Mouse (Mus musculus) forelimb bud, embryonic 11.5 days (tissue): ENCODE data around the gene E030018B13Rik.

Experiments used
- DNase-seq: peaks from one replicate; pipeline ENCODE4 v3.0.0-alpha.2; 2012; ENCODE audit warnings: low read depth, low spot score

The E030018B13Rik gene

DNA sequence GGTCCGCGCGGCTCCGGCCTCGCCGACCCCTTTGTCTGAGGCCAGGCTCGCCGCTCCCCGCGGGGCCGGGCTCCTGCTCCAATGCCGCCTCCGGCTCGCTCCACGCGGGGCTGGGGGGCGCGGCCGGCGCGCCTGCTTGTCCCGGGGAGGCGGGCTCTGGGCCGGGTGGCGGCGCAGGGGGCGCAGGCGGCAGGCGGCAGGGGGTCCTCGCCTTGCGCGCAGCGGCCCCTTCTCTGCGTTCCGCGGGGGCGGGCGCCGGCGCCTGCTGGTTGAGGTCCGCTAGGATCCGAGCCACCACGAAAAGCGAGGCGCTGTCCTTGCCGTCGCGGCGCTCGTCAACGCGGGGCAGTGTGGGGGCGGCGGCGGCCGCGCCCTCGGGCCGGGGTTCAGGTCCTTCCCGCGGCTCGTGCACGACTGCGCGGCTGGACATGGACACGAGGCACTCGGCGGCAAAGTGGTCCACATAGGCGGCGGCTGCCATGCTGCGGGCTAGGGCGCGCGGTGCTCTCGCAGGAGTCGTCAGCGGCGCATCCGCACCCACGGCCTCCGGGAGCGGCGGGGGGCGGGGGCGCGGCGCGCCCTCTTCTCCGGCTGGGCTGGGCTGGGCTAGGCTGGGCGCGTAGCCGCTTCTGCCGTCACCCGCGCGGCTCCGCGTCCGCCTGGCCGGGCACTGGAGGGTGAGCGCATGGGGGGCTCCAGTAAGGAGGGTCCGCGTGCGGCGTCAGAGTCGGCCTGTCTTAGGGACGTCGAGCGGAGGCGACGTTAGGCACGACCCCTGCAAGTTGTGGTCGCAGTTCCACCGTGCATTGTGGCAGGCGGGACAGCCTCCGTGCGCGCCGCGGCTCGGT, 21.6 kb downstream of the E030018B13Rik start:
- peak; percentile 20 for DNase-seq

DNA sequence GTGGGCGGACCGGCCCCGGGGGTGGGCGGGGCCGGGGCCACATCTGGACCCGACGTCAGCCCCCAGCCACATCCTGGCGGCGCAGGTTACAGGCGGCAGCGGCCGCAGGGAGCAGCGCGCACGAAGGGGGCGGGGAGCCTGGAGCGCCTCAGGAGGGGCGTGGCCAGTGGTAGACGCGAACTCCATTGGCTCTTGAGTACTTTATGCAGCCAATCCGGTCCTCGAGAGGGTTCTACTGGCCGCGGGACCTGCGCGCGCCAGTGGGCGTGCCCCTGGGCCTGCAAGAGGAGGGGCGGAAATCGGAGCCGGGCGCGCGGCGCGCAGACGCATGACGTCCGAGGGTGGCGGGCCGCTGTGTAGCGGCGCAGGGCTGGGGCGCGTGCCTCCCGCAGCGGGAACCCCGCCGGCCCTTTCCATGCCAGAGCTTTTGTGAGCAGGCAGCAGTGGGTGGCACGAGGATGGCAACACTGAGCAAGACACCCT, 22.3 kb downstream of the E030018B13Rik start, which contains the start of gene Klf13:
TSS of gene Klf13 (minus strand) at position 2 of the 483 bp plus-strand sequence.
- peak; percentile 99 for DNase-seq

DNA sequence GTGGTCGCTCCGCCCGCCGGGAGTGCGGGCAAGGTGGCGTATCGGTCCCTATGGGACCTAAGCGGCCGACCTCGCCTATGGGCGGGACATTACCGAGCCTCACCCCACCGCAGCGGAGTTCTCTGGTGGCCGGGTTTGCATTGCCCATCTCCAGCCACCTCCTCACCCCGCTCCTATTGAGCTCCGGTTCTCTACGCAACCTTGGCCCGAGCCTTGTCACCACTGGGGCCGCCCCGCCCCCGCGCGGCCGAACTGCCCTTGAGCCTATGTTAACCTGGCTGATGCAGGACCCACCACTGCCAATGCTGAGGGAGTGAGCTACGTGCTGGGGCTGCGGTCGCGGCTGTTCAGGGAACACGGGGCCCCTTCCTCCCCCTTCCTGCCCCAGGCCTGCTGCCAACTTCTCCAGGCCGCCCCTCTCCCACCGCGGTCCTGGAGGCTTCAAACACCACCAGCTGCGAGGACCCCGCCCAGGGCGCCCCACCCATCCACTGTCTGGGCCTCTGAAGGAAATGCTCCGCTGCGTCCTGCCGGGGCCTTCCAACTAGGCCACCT, 22.8 kb downstream of the E030018B13Rik start:
- DNase-seq = peak; percentile 57

DNA sequence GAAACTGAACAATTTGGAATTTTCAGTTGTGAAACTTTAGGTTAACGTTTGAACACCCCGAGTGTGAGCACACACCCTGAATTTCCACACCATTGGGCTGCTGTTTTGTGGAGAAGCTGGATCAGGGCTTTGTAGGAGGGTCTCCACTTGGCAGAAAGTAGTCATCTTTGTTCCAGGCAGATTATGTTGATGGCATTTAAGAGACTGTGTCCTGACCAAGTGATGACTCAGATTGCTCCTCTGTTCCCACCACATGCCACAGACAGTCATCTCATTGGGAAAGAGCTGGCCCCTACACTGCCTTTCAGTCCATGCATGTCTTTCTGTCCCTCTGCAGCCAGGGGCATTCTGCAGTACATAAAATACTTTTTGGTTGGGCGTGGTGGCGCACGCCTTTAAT, 23.7 kb downstream of the E030018B13Rik start:
- DNase-seq = no peak

DNA sequence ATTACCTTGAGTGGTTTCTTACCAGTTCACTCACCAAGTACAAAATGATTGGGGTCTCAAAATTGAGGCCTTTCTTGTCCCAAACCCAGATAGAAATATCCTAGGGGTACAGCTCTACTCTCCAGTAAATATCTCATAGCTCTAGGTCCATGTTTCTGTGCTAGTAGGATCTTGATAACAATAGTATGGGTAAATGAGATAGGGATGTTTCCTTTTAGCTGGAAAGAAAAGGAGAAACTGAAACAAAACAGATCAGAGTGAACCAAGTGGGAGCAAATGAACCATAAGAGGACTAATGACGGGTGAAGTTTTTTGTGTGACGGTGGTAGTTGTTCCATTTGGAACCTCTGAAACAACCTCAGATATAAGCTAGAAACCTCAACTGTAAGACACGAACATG, 24.4 kb downstream of the E030018B13Rik start:
- DNase-seq = no peak

DNA sequence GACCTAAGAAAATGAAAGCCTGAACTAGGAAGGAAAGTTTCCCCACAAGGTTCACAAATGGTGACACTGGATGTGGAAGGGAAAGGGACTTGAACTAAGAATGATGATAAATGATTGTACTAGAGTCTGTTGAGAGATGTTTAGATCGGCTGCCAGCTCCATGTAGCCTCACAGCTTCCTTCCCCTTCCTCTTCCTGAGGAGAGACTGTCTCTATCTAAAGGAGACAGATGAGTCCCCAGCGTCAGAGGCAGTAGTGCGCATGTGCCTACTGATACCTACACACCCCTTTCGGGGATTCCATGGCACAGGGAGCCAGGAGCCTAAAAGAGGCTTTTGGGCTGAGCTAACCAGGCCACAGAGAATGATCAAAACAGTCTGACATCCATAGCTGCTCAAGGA, 24.8 kb downstream of the E030018B13Rik start:
- no peak for DNase-seq

DNA sequence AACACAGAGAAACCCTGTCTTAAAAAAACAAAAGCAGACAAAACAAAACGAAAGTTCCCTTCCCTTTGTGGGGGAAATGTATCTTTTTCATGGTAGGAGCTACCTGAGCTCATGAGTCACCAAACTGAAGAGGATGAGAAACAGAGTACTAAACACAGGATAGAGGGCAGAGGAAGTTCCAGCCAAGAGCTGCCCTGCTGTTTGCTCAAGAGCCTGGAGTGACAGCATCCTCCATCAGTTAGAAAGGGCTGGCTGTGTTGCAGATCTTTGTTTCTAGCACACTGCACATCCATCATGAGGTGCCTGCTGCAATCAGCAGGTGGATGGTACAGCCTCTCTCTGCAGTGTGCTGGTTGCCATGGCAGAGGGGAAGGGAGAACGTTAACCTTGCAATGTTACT, 27.3 kb downstream of the E030018B13Rik start:
- DNase-seq = no peak

DNA sequence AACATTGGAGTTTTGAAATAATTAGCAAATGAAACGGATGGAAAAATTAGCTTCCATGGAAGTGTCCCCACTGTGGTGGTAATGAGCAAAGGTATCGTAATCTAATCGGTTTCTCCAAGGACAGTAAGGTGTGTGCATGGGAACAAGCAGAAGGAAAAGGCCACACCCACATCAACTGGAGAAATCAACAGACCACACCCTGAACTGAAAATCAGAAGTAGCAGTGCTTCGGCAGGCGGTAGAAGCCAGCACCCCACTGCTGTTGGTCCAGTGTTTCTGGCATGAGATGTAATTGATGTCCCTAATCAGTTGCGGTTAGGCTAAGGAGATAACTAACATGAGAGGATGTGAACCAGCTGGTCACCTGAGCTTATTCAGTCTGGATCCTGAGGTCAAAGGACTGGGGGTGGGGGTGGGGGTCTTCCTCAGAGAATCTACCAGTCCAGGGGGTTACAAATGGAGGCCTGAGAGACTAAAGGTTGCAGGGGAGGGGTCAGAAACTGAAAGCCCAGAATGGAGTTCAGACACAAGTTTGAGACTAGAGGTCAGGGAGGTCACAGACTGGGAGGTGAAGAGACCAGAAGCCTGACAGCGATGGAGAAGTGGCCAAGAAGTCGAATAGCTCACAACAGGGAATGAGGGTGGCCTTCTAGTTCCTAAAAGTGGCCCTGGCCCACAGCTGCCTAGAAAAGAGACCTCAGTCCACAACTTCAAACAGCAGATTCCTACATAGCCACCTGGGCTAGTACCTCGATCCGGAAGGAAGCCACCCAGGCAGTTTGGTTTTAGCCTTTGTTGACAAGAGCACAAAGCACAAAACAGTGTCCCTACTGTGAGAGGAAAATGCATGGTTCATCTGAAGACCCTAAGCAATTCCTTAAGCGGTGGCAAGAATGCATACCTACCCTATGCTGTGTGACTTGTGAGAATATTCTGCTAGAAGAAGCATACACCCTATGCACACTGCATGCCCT, 31.1 kb downstream of the E030018B13Rik start:
- no peak for DNase-seq

DNA sequence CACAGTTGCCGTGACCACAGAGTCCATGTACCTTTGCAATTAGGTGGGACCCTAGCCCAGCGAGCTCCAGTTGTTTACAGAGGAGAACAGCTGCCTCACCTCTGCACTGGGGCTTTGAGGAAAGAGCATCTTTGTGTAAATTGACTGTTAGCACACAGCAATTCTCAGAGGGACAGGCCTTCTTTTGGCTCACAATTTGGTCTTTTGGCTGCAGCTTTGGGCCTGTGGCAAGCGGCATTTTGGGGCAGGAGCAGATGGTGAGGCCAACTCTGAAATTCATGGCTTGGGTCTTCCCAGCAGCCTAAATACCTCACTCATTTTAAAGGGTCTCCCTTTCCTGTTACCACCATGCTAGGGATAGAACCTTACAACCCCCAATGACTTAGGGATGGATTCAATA, 32.5 kb downstream of the E030018B13Rik start:
- DNase-seq = no peak

DNA sequence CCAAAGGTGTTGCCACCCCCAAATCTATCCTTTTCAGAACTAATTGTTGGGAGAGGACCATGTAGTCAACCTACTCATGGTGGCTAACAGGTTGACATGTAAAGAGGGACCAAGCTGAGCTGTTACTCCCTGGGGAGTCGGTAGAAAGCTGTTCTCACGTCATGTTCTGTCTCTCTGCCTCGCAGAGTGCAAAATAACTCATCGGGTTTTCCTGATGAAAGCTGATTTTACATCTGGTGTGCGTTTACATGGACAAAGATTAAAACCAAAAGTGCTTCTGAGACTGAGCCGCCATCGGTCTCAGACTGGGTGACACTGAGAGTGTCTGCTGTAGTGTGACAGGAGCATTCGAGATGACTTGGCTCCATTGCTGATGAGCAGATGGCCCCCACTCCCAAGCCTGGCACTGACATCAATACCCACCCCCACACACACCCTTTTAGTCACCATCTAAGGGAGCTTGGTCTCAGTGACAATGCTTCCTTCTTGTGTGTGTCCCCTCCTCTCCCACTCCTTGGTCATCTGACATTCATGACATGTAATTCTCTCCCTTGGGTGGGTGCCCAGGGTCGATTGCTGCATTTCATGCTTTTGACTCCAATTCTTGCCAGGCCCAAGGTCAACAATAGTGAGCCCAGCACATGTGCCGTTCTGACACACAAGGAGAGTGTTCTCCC, 34.4 kb downstream of the E030018B13Rik start:
- no peak for DNase-seq

DNA sequence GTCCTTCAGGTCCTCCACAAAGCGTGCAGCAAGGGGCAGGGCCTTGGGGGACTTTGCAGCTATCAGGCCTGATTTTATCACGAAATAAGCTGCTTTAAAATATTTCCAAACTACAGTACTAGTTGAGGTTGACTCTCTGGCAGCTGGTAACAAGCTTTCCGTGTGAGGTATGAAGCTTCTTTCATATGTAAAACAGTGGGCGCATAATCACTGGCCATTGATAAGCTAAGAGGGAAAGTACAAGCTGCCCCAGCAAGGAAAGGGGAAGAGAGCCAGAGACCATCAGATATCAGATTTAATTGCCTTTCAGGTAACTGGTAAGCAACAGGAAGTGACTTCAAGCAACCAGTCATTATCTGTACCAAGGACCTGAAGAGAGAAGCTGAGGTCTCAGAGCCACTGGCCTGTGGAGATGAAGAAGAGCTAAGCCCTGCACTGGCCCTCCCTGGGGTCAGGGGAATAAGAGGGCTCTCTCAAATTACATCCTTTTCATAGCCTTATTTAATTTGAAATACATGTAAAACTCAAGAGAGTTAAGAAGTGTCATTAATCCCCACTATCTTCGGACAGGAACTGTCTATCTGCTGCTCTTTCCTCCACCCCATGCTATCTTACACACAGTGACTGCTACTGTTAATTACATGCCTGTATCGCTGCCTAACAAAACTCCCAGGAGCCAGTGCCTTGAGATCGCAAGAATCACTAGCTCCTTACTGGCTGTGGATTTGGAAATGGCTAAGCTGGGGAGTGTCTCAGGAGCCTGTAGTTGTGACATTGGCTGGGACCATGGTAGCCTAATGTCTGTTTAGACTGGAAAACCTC, 35.6 kb downstream of the E030018B13Rik start:
- no peak for DNase-seq

DNA sequence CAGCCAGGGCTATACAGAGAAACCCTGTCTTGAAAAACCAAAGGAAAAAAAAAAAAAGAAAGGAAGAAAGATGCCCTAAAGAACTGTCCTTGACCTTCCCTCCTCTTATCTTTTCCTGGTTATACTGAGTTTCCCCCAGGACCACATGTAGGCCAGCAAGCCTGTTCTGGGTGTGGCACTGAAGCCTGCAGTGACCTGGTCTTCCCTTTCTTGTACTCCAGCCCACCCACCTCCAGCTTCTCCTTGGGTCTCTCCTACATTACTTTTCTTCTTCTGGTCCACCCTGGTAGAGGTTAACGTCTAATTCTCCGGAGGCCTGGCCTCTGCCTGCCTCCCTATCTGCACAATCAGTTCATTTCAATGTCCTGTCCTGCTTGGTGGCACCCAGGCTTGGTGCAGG, 38.8 kb downstream of the E030018B13Rik start:
- no peak for DNase-seq

DNA sequence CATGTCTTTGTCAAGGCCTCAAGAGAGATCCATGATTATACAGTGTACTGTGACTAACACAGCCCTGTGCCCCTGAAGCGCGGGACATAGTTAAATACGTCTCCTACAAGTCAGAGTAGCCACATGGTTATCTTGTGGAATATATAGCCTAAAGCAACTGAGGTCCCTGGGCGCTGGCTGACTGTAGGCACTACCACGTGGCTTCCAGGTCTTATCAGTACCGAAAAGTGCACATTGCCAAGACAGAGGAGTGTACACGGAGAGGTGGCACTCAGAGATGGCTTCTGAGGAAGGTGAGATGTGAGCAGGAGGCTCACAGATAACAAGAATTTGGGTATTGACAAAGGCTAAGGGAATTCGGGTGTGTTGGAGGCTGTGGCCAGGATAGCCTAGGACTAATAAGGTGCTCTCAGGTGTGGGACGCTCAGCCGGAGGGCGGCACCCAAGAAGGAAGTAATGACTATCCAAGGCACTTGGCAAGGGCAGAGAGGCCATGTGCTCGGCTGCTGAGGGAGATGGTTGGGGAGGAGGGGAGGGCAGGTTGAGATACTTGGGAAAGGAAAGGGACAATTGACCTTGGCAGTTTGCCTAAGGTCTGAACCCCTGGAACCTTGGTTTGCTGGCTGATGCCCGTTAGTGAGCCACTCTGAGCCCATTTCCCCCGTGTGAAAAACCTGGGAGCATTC, 39.6 kb downstream of the E030018B13Rik start:
- DNase-seq = no peak

DNA sequence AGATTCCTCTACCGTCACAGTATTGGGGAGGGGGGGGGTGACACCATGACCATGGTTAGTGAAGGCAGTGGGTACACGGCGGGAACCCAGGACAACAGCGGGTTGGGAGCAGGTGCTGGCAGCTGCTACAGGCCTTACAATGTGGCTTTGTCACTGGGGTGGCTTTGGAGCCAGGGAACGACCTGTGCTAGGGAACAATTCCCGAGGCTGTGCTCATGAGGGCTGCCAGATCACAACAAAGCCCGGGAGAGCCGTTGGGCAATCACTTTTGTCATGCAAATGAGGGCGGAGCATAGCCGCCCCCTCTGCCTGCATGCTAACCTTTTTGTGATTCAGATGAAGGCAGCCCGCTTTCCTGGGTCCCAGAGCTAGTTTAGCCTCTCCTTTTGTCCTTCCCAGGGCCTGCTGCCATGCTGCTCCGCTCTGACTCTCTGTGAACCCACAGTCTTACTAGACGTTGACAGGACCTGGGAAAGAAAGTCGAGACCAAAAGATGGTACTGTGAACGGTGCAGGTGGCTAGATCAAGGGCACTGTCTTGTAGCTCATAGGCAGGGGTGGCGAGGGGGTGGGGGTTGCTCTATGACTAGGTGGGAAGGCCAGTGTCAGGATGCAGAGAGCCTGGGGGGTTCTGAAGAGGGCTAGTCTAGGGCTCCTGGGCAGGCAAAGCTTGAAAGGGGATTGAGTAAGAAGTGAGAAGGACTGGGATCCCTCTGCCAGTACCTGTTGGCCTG, 40.5 kb downstream of the E030018B13Rik start:
- DNase-seq = no peak

DNA sequence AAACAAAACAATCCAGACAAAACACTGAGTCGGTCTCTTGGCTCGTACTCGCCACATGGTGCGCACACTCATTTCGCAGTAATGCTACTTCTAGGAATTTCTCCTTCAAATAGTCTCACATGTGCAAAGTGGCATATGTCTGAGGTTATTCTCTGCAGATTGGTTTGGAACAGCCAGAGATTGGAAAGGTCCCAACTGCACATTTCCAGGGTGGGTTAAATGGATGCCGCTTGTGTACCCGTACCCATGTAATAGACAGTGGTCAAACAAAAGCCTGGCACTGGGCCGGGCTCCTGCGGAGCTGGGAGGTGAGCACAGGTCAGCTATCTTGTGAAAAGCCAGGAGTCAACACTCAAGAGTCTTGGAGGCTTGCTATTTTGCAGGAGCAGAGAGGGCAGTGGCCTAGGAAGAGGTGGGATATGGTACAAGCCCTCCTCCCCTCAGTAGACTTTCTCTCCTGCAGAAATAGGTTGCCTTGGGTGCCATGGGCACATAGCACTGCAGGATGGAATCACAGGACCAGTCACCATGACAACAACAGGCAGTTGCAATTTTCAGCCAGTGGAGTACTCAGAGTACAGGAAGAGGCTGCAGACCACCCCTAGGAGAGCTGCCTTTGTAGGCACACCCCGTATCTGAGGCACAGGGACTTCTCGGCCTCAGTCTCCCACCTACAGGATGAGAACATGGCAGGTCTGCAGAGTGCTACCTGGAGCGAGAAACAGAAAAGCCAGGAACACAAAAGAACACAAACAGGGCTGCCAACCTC, 41.4 kb downstream of the E030018B13Rik start:
- DNase-seq = no peak

DNA sequence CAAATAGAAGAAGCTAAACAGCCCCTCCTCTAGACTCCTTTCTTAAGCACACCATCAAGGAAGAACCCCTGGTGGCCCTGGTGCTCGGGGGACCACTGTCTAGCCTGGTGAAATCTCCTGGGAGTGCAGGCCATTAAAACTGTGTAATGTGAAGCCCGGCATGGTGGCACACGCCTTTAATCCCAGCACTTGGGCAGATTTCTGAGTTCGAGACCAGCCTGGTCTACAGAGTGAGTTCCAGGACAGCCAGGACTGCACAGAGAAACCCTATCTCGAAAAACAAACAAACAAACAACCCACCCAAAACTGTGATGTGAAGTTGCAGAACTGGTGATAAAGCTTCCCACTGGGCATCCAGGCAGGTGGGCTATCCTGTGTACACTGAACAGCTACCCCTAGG, 47.0 kb downstream of the E030018B13Rik start:
- DNase-seq = no peak

DNA sequence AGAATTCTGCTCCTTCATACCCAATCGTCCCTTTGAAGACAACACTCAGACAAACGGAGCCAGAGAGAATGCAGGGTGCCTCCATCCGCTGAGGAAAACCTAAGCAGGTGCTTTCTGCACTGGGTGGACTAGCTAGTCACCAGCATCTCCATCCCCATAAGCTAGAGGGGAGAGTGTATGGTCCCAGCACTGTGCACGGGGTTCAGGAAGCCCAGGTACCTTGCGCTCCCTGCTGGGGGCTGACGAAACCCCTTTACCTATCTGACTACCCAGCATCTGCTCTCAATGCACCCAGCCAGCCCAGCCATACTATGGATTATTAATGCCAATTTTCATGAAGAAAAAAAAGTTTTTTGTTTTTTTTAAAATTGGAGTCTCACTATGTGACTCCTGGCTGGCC, 47.5 kb downstream of the E030018B13Rik start:
- no peak for DNase-seq

DNA sequence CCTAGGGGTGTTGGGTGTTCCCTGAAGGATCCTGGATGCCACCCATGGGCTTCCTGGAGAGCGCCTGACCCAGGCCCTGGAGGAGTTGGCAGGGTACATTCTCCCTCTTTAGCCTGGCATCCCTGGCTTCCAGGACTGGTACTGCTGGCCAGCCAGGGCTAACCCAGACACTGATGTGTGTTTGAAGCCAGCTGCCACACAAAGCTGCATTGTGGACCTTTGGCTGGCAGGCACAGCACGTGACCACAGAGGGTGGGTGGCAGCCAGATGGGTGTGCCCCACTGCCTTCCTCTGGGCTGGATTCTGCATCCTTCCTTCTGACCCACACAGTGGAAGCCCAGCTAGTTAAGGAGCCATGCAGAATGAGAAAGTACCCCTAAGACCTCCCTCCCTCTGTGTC, 48.5 kb downstream of the E030018B13Rik start:
- no peak for DNase-seq
